Mouse (Mus musculus): ENCODE results near the gene Kifc1. TPM values are rescaled to one million over a fixed set of nuclear protein-coding genes. Genes with fewer than 3 reads are reported as not detected.
A peak's percentile ranks its signal among the peaks of the same experiment; 100 is the strongest.

Kifc1 gene
- 57.3 and 70.8 TPM in 2 replicates for polyA plus RNA-seq (2012; rRNA removed)

GRCm38 (mm10) chr17:33890533-33891059 is at the start of gene Kifc1:
Gene Kifc1, minus strand, starts transcription at chr17:33890661.
- TF ChIP-seq CTCF (IDR thresholded peaks at IDR 0.05; ENCODE audit: borderline replicate concordance, control insufficient read depth, extremely low read depth, insufficient read depth, low read length, poor library complexity) (peak; percentile 97), POLR2A (IDR thresholded peaks at IDR 0.05; ENCODE audit: control insufficient read depth, extremely low read depth, insufficient read depth, low read length, poor library complexity) (0 out of 2 replicates have a peak, but pooled peaks have one; percentile 56)
- Histone ChIP-seq H3K27ac (ENCODE audit: control insufficient read depth, insufficient read depth, low read length) (no peak within 1 kb of the TSS), H3K27me3 (ENCODE audit: control insufficient read depth, insufficient read depth, low read length) (no peaks in the 10 kb centered on the region), H3K4me1 (replicated peaks; ENCODE audit: control insufficient read depth, insufficient read depth, low read length) (peaks cover 4% of the 10 kb centered on the region; the same call in 1 of the 2 replicates), H3K4me3 (ENCODE audit: control insufficient read depth, insufficient read depth, low read length) (peak within 1 kb of the TSS; percentile 59), H3K36me3 (ENCODE audit: control insufficient read depth, insufficient read depth, low read length) (peaks cover 3% of the 10 kb centered on the region; the same call in 1 of the 2 replicates)
- peak; percentile 99 for DNase-seq
- 1% methylated on average over 49 of the region's 49 CpGs for WGBS

- WGBS = 89% methylated on average over 11 of the region's 11 CpGs
- H3K36me3 ChIP-seq (ENCODE audit: control insufficient read depth, insufficient read depth, low read length) = peaks cover 10% of the 10 kb centered on the region
- peaks cover 20% of the 10 kb centered on the region for H3K4me1 ChIP-seq (replicated peaks; ENCODE audit: control insufficient read depth, insufficient read depth, low read length)
- H3K27me3 ChIP-seq (ENCODE audit: control insufficient read depth, insufficient read depth, low read length) = no peaks in the 10 kb centered on the region
- no peak for TF ChIP-seq CTCF (IDR thresholded peaks at IDR 0.05; ENCODE audit: borderline replicate concordance, control insufficient read depth, extremely low read depth, insufficient read depth, low read length, poor library complexity)
- no peak for TF ChIP-seq POLR2A (IDR thresholded peaks at IDR 0.05; ENCODE audit: control insufficient read depth, extremely low read depth, insufficient read depth, low read length, poor library complexity)
- no peak for DNase-seq
- H3K4me3 ChIP-seq (ENCODE audit: control insufficient read depth, insufficient read depth, low read length) = no peak overlapping the region
- H3K27ac ChIP-seq (ENCODE audit: control insufficient read depth, insufficient read depth, low read length) = no peak overlapping the region
Measured at GRCm38 (mm10) chr17:33938783-33939182, 48.3 kb upstream of the Kifc1 start.

GRCm38 (mm10) chr17:33936993-33937392 is 46.5 kb upstream of the Kifc1 start:
- 94% methylated on average over 15 of the region's 15 CpGs for WGBS

GRCm38 (mm10) chr17:33935422-33936055 is 45.1 kb upstream of the Kifc1 start:
- Histone ChIP-seq H3K4me3 (ENCODE audit: control insufficient read depth, insufficient read depth, low read length) (no peak overlapping the region), H3K36me3 (ENCODE audit: control insufficient read depth, insufficient read depth, low read length) (peaks cover 17% of the 10 kb centered on the region), H3K27me3 (ENCODE audit: control insufficient read depth, insufficient read depth, low read length) (no peaks in the 10 kb centered on the region), H3K27ac (ENCODE audit: control insufficient read depth, insufficient read depth, low read length) (no peak overlapping the region), H3K4me1 (replicated peaks; ENCODE audit: control insufficient read depth, insufficient read depth, low read length) (peaks cover 21% of the 10 kb centered on the region)
- no peak for DNase-seq
- WGBS = 97% methylated on average over 21 of the region's 21 CpGs
- TF ChIP-seq POLR2A (IDR thresholded peaks at IDR 0.05; ENCODE audit: control insufficient read depth, extremely low read depth, insufficient read depth, low read length, poor library complexity) = no peak
- TF ChIP-seq CTCF (IDR thresholded peaks at IDR 0.05; ENCODE audit: borderline replicate concordance, control insufficient read depth, extremely low read depth, insufficient read depth, low read length, poor library complexity) = no peak

More at GRCm38 (mm10) chr17:33936993-33937392, 46.5 kb upstream of the Kifc1 start:
- H3K27ac ChIP-seq (ENCODE audit: control insufficient read depth, insufficient read depth, low read length) = no peak overlapping the region
- peaks cover 20% of the 10 kb centered on the region for H3K4me1 ChIP-seq (replicated peaks; ENCODE audit: control insufficient read depth, insufficient read depth, low read length)
- no peak for DNase-seq
- no peak for TF ChIP-seq POLR2A (IDR thresholded peaks at IDR 0.05; ENCODE audit: control insufficient read depth, extremely low read depth, insufficient read depth, low read length, poor library complexity)
- no peak for TF ChIP-seq CTCF (IDR thresholded peaks at IDR 0.05; ENCODE audit: borderline replicate concordance, control insufficient read depth, extremely low read depth, insufficient read depth, low read length, poor library complexity)
- H3K36me3 ChIP-seq (ENCODE audit: control insufficient read depth, insufficient read depth, low read length) = peaks cover 17% of the 10 kb centered on the region
- no peaks in the 10 kb centered on the region for H3K27me3 ChIP-seq (ENCODE audit: control insufficient read depth, insufficient read depth, low read length)
- no peak overlapping the region for H3K4me3 ChIP-seq (ENCODE audit: control insufficient read depth, insufficient read depth, low read length)

GRCm38 (mm10) chr17:33932970-33933369 is 42.5 kb upstream of the Kifc1 start:
- Histone ChIP-seq H3K4me3 (ENCODE audit: control insufficient read depth, insufficient read depth, low read length) (no peak overlapping the region), H3K36me3 (ENCODE audit: control insufficient read depth, insufficient read depth, low read length) (peaks cover 17% of the 10 kb centered on the region)
- WGBS = over 99% methylated on average over 15 of the region's 15 CpGs

GRCm38 (mm10) chr17:33932448-33932847 is 42.0 kb upstream of the Kifc1 start:
- WGBS = 98% methylated on average over 14 of the region's 14 CpGs
- TF ChIP-seq CTCF (IDR thresholded peaks at IDR 0.05; ENCODE audit: borderline replicate concordance, control insufficient read depth, extremely low read depth, insufficient read depth, low read length, poor library complexity) = no peak
- no peak for TF ChIP-seq POLR2A (IDR thresholded peaks at IDR 0.05; ENCODE audit: control insufficient read depth, extremely low read depth, insufficient read depth, low read length, poor library complexity)
- H3K36me3 ChIP-seq (ENCODE audit: control insufficient read depth, insufficient read depth, low read length) = peaks cover 14% of the 10 kb centered on the region
- H3K27ac ChIP-seq (ENCODE audit: control insufficient read depth, insufficient read depth, low read length) = no peak overlapping the region
- no peak overlapping the region for H3K4me3 ChIP-seq (ENCODE audit: control insufficient read depth, insufficient read depth, low read length)
- DNase-seq = no peak
- peaks cover 18% of the 10 kb centered on the region for H3K4me1 ChIP-seq (replicated peaks; ENCODE audit: control insufficient read depth, insufficient read depth, low read length)
- H3K27me3 ChIP-seq (ENCODE audit: control insufficient read depth, insufficient read depth, low read length) = no peaks in the 10 kb centered on the region

More at GRCm38 (mm10) chr17:33932970-33933369, 42.5 kb upstream of the Kifc1 start:
- Histone ChIP-seq H3K27ac (ENCODE audit: control insufficient read depth, insufficient read depth, low read length) (no peak overlapping the region), H3K4me1 (replicated peaks; ENCODE audit: control insufficient read depth, insufficient read depth, low read length) (peaks cover 18% of the 10 kb centered on the region), H3K27me3 (ENCODE audit: control insufficient read depth, insufficient read depth, low read length) (no peaks in the 10 kb centered on the region)
- no peak for TF ChIP-seq POLR2A (IDR thresholded peaks at IDR 0.05; ENCODE audit: control insufficient read depth, extremely low read depth, insufficient read depth, low read length, poor library complexity)
- TF ChIP-seq CTCF (IDR thresholded peaks at IDR 0.05; ENCODE audit: borderline replicate concordance, control insufficient read depth, extremely low read depth, insufficient read depth, low read length, poor library complexity) = no peak
- DNase-seq = no peak

Data from thymus, adult 2 months (tissue).